Mouse (Mus musculus): ENCODE measurements at regions not wholly inside any gene's neighbourhood (a gene's known extent, or its start where the extent isn't known, plus 50 kb on each side); places are given as distances from the start of the nearest gene placed in this dataset.

DNA sequence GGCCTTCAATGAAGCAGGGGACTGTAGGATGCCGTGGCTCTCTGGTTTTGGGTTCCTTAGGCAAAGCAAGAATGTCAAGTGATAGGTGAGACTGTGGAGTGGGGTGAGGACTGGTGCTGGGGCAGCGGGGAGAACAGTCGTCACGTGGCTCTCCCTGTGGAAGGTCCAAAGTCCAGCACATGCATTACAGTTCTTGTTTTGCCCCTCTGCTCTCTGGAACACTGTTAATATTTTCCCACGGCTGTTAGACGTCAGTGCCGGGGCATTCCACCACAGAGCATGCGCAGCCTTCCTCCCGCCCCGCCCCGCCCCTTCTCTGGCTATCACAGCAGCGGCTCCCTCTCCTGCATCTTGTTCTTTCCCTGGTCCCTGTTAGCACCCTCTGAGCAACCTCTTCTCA lies 91.3 kb upstream of the Vrk1 start:
- 86% methylated on average over 12 of the region's 12 CpGs for WGBS
- no peak overlapping the region for H3K4me3 ChIP-seq (replicated peaks; ENCODE audit: control insufficient read depth, low read depth, low read length)
- TF ChIP-seq CTCF (IDR thresholded peaks at IDR 0.05; ENCODE audit: control insufficient read depth, insufficient read depth, low read length) (no peak), POLR2A (IDR thresholded peaks at IDR 0.05; ENCODE audit: borderline replicate concordance, control insufficient read depth, low read depth, low read length) (no peak)
- no peaks in the 10 kb centered on the region for H3K4me1 ChIP-seq (ENCODE audit: control insufficient read depth, insufficient read depth, low read length)
- H3K27ac ChIP-seq (ENCODE audit: control insufficient read depth, insufficient read depth, low read depth, low read length, poor library complexity): no peak overlapping the region

DNA sequence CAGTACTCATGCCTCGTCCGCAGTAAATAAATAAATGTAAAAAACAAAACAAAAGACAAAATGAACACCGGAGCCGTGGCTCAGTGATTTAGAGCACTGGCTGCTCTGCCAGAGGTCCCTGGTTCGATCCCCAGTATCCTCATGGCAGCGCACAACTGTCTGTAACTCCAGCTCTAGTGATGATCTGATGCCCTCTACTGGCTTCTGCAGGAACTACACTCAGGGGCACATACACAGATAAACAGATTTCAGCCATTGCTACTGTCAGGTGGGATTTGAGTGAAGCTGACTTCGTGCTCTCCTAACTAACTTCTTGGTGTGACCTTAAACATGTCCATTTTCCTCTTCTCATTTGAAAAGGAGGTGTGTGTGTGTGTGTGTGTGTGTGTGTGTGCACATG lies 82.8 kb upstream of the Vrk1 start:
- H3K4me3 ChIP-seq (replicated peaks; ENCODE audit: control insufficient read depth, low read depth, low read length): no peak overlapping the region
- 91% methylated on average over 7 of the region's 7 CpGs for WGBS
- H3K27ac ChIP-seq (ENCODE audit: control insufficient read depth, insufficient read depth, low read depth, low read length, poor library complexity): no peak overlapping the region
- TF ChIP-seq POLR2A (IDR thresholded peaks at IDR 0.05; ENCODE audit: borderline replicate concordance, control insufficient read depth, low read depth, low read length) (no peak), CTCF (IDR thresholded peaks at IDR 0.05; ENCODE audit: control insufficient read depth, insufficient read depth, low read length) (no peak)
- no peaks in the 10 kb centered on the region for H3K4me1 ChIP-seq (ENCODE audit: control insufficient read depth, insufficient read depth, low read length)

DNA sequence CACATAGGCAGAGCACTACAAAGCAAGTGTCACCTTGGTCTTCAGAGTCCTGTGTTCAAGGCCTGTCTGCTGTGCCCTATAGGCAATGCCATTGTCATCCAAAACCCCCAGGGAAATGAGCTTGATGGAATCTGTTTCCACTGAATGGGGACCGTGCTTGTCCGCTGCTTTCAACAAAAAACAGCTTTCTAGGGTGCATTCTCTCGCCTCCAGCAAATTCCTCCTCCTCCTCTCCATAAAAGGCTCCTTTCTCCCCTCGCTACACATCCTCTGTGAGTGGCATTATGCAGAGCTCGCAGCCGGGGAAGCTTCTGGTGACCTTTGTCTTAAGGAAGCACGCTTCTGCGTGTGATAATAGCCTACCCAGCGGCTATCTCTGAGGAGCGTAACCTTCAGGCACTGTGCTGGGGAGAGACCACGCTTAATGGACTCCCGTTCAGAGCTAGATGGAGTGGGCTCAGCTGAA lies 80.5 kb upstream of the Vrk1 start:
- 83% methylated on average over 12 of the region's 12 CpGs for WGBS

DNA sequence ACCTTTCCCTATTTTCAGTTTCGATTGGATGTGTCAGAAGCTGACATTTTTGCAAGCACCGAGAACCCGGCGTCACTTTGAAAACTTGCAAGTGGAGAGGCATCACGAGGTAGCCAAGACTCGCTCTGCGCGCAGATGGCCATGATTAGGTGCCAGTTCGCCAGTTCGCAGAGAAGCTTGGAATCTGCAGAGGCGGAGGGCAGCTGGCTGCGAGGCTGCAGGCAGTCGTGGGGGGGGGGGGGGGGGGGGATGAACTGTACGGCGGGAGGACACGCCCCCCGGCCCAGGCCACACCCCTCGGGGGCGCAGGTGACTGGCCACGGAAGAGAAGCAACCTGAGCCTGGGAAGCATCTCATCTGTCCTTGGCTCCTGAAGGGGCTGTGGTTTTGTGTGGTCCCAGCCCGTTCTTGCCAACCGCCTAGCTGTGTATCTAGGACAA lies 74.6 kb upstream of the Vrk1 start:
- 6% methylated on average over 17 of the region's 22 CpGs for WGBS
- Histone ChIP-seq H3K4me1 (ENCODE audit: control insufficient read depth, insufficient read depth, low read length) (no peaks in the 10 kb centered on the region), H3K4me3 (replicated peaks; ENCODE audit: control insufficient read depth, low read depth, low read length) (peak overlapping the region; percentile 33), H3K27ac (ENCODE audit: control insufficient read depth, insufficient read depth, low read depth, low read length, poor library complexity) (no peak overlapping the region)
- TF ChIP-seq CTCF (IDR thresholded peaks at IDR 0.05; ENCODE audit: control insufficient read depth, insufficient read depth, low read length) (no peak), POLR2A (IDR thresholded peaks at IDR 0.05; ENCODE audit: borderline replicate concordance, control insufficient read depth, low read depth, low read length) (no peak)

More for the DNA sequence above, 80.5 kb upstream of the Vrk1 start:
- no peak overlapping the region for H3K27ac ChIP-seq (ENCODE audit: control insufficient read depth, insufficient read depth, low read depth, low read length, poor library complexity)
- TF ChIP-seq POLR2A (IDR thresholded peaks at IDR 0.05; ENCODE audit: borderline replicate concordance, control insufficient read depth, low read depth, low read length) (no peak), CTCF (IDR thresholded peaks at IDR 0.05; ENCODE audit: control insufficient read depth, insufficient read depth, low read length) (no peak)
- H3K4me1 ChIP-seq (ENCODE audit: control insufficient read depth, insufficient read depth, low read length): no peaks in the 10 kb centered on the region
- H3K4me3 ChIP-seq (replicated peaks; ENCODE audit: control insufficient read depth, low read depth, low read length): no peak overlapping the region

DNA sequence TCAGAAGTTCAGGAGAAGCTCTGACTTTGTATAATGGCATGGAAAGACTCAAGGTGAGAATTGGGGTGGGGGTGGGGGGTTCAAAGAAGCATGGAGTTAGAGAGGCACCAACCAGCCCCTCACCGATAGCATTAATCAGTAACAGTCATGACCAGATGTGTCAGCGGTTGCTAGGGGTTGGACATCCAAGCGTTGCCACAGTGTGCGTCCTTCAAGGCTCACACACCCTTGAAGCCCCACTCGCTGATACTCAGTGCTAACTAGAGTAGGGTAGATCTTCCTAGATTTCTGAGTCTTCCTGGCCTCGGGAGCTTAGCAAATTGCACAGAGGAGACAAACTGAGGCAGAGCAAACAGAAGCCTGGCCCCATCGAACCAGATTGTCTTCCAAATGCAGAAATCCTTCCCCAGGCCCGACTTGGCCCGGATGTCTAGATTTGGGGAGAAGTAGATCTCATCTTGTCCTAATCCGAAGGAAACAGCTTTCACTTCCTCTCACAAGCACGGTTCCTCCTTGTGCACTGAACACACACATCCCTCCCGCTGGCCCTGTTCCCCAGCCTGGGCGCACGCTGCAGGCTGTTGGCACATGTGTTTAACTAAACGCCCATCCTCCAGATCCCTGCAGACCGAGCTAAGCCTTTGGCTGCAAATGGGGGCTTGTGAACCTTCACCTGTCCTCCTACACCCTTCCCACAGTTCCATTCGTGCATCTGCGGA lies 73.1 kb upstream of the Vrk1 start:
- 5% methylated on average over 18 of the region's 18 CpGs for WGBS
- Histone ChIP-seq H3K27ac (ENCODE audit: control insufficient read depth, insufficient read depth, low read depth, low read length, poor library complexity) (no peak overlapping the region), H3K4me1 (ENCODE audit: control insufficient read depth, insufficient read depth, low read length) (no peaks in the 10 kb centered on the region), H3K4me3 (replicated peaks; ENCODE audit: control insufficient read depth, low read depth, low read length) (no peak overlapping the region)
- TF ChIP-seq POLR2A (IDR thresholded peaks at IDR 0.05; ENCODE audit: borderline replicate concordance, control insufficient read depth, low read depth, low read length) (no peak), CTCF (IDR thresholded peaks at IDR 0.05; ENCODE audit: control insufficient read depth, insufficient read depth, low read length) (no peak)

DNA sequence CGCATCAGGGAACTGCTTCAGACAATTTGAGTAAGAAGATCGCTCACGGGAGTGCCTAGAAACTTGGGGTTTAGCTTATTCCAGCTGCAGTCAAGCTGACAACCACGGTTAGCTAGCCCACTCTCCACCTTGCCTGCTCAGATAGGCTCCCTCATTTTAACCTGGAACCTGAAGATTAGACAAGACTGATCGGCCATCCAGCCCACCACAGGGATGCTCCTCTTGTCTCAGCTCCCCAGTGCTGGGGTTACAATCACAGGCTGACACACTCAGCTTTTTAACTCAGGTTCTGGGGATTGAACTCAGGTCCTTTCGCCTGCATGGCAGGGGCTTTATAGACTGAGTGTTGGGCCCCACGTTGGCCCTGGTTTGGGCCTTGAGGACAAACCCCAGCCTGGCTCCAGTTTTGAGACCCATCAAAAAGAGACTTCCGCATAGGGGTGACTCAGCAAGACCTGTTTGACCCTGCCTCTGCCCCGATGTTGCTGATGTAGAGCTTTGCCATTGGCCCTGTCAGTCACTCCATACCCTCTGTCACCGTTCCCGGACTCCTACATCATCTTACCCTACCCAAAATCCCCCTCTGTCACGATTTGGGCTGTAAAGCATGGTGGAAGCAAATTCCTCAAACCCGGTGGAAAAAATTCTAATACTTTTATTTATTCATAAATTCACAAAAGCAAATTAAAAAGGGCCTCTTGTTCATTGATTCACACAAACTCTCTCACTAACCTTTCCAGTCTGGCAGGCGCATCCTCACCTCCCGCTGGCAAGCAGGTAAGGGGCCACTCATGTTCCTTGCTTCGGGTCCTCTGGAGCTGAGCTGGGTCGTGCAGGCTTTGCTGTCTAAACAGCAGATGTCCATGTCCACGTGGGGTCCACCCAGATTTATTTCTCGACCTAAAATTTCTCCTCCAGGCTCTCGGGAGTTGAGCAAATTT lies 67.6 kb upstream of the Vrk1 start:
- Histone ChIP-seq H3K4me3 (replicated peaks; ENCODE audit: control insufficient read depth, low read depth, low read length) (peak overlapping the region; percentile 37), H3K4me1 (ENCODE audit: control insufficient read depth, insufficient read depth, low read length) (no peaks in the 10 kb centered on the region; the same call in 1 of the 2 replicates)
- WGBS: 61% methylated on average over 20 of the region's 20 CpGs

DNA sequence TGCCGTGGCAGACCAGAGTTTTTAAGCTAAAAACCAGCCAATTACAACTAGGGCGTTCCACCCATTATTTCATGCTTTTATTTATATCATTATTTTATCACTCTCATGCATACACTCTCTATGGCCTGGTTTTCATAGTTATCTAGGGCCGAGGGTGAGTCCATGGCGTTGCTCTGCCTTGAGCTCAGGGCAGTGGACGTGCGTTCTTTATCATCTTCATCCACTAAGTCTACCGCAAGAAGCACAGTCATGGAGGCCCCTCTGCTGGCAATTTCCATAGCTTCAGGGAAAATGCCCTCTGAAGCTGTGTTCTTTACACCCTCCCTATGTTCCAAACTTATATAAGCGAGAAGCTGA lies 67.0 kb upstream of the Vrk1 start:
- no peak overlapping the region for H3K4me3 ChIP-seq (replicated peaks; ENCODE audit: control insufficient read depth, low read depth, low read length)
- peak overlapping the region; percentile 32; the same call in 1 of the 2 replicates for H3K27ac ChIP-seq (ENCODE audit: control insufficient read depth, insufficient read depth, low read depth, low read length, poor library complexity)
- 68% methylated on average over 8 of the region's 8 CpGs for WGBS
- TF ChIP-seq POLR2A (IDR thresholded peaks at IDR 0.05; ENCODE audit: borderline replicate concordance, control insufficient read depth, low read depth, low read length): no peak
- no peak for TF ChIP-seq CTCF (IDR thresholded peaks at IDR 0.05; ENCODE audit: control insufficient read depth, insufficient read depth, low read length)
- no peaks in the 10 kb centered on the region; the same call in 1 of the 2 replicates for H3K4me1 ChIP-seq (ENCODE audit: control insufficient read depth, insufficient read depth, low read length)

More for the DNA sequence above, 67.6 kb upstream of the Vrk1 start:
- H3K27ac ChIP-seq (ENCODE audit: control insufficient read depth, insufficient read depth, low read depth, low read length, poor library complexity): 0 out of 2 replicates have a peak overlapping the region, but pooled peaks have one; percentile 36
- TF ChIP-seq POLR2A (IDR thresholded peaks at IDR 0.05; ENCODE audit: borderline replicate concordance, control insufficient read depth, low read depth, low read length) (no peak), CTCF (IDR thresholded peaks at IDR 0.05; ENCODE audit: control insufficient read depth, insufficient read depth, low read length) (no peak)

DNA sequence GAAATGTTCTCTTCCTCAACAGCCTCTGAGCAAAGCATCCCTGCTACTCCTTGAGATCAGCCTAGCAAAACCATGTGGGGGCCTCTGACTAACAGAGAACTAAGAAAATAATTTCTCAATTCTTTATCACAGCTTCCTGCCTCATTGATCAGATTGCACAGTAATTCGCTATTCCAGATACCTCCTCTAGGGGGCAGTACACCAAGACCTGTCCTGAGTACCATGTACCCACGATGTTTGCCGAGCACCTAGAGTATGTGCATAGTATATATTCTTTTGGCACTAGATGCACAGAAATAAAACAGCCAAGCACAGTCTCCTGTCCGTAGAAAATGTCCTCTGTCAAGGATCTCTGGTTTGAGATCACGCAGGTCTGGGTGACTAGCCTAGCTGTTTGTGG lies 62.7 kb upstream of the Vrk1 start:
- WGBS: 41% methylated on average over 5 of the region's 5 CpGs
- no peak for TF ChIP-seq CTCF (IDR thresholded peaks at IDR 0.05; ENCODE audit: control insufficient read depth, insufficient read depth, low read length)
- TF ChIP-seq POLR2A (IDR thresholded peaks at IDR 0.05; ENCODE audit: borderline replicate concordance, control insufficient read depth, low read depth, low read length): no peak
- H3K4me1 ChIP-seq (ENCODE audit: control insufficient read depth, insufficient read depth, low read length): no peaks in the 10 kb centered on the region; the same call in 1 of the 2 replicates
- H3K27ac ChIP-seq (ENCODE audit: control insufficient read depth, insufficient read depth, low read depth, low read length, poor library complexity): no peak overlapping the region
- no peak overlapping the region for H3K4me3 ChIP-seq (replicated peaks; ENCODE audit: control insufficient read depth, low read depth, low read length)
